Mouse (Mus musculus): ENCODE results near the gene Scel. TPM values are rescaled to one million over a fixed set of nuclear protein-coding genes. Genes with fewer than 3 reads are reported as not detected.
"Not testable (repeated sequence)": the region's sequence is repeated elsewhere in the genome, so short reads cannot be mapped to it uniquely, and the experiment has no call there.

Scel gene
- under 1 TPM; 0.17 to 0.50 TPM for total RNA-seq (2021)
- long read RNA-seq, experiment 1: 0 reads
- long read RNA-seq, experiment 2, partial matches to known transcripts: 0 of 1 reads
- long read RNA-seq, experiment 2, other reads (novel, unspliced or antisense): 1 of 1 reads

GRCm38 (mm10) chr14:103512802-103513472, at the start of gene Scel:
Gene Scel (plus strand): TSS chr14:103513342.
- DNase-seq (ENCODE audit: low spot score in 2 of 2): no peak

- DNase-seq (ENCODE audit: low spot score in 2 of 2): no peak
Observed at GRCm38 (mm10) chr14:103468691-103469463, 44.3 kb upstream of the Scel start.

- DNase-seq (ENCODE audit: low spot score in 2 of 2): no peak
Observed at GRCm38 (mm10) chr14:103469464-103470015, 43.6 kb upstream of the Scel start.

GRCm38 (mm10) chr14:103471074-103471778, 41.9 kb upstream of the Scel start:
- DNase-seq (ENCODE audit: low spot score in 2 of 2): no peak

- no peak for DNase-seq (ENCODE audit: low spot score in 2 of 2)
Observed at GRCm38 (mm10) chr14:103471806-103472553, 41.2 kb upstream of the Scel start.

- no peak for DNase-seq (ENCODE audit: low spot score in 2 of 2)
Observed at GRCm38 (mm10) chr14:103472554-103472905, 40.6 kb upstream of the Scel start.

GRCm38 (mm10) chr14:103475312-103475711, 37.8 kb upstream of the Scel start:
- no peak for DNase-seq (ENCODE audit: low spot score in 2 of 2)

GRCm38 (mm10) chr14:103476232-103476631, 36.9 kb upstream of the Scel start:
- not testable (repeated sequence) for DNase-seq (ENCODE audit: low spot score in 2 of 2)

- DNase-seq (ENCODE audit: low spot score in 2 of 2): no peak
Observed at GRCm38 (mm10) chr14:103477281-103477680, 35.9 kb upstream of the Scel start.

- no peak for DNase-seq (ENCODE audit: low spot score in 2 of 2)
Observed at GRCm38 (mm10) chr14:103477959-103478358, 35.2 kb upstream of the Scel start.

- no peak for DNase-seq (ENCODE audit: low spot score in 2 of 2)
Observed at GRCm38 (mm10) chr14:103479446-103479845, 33.7 kb upstream of the Scel start.

- DNase-seq (ENCODE audit: low spot score in 2 of 2): no peak
Observed at GRCm38 (mm10) chr14:103481514-103481913, 31.6 kb upstream of the Scel start.

GRCm38 (mm10) chr14:103485671-103486070, 27.5 kb upstream of the Scel start:
- no peak for DNase-seq (ENCODE audit: low spot score in 2 of 2)

- DNase-seq (ENCODE audit: low spot score in 2 of 2): no peak
Observed at GRCm38 (mm10) chr14:103486974-103487373, 26.2 kb upstream of the Scel start.

GRCm38 (mm10) chr14:103488659-103489058, 24.5 kb upstream of the Scel start:
- no peak for DNase-seq (ENCODE audit: low spot score in 2 of 2)

GRCm38 (mm10) chr14:103498199-103498598, 14.9 kb upstream of the Scel start:
- DNase-seq (ENCODE audit: low spot score in 2 of 2): no peak

- no peak for DNase-seq (ENCODE audit: low spot score in 2 of 2)
Observed at GRCm38 (mm10) chr14:103498613-103499012, 14.5 kb upstream of the Scel start.

GRCm38 (mm10) chr14:103499060-103499459, 14.1 kb upstream of the Scel start:
- no peak for DNase-seq (ENCODE audit: low spot score in 2 of 2)

GRCm38 (mm10) chr14:103500309-103500708, 12.8 kb upstream of the Scel start:
- no peak for DNase-seq (ENCODE audit: low spot score in 2 of 2)

- DNase-seq (ENCODE audit: low spot score in 2 of 2): no peak
Observed at GRCm38 (mm10) chr14:103500941-103501340, 12.2 kb upstream of the Scel start.

GRCm38 (mm10) chr14:103504514-103504913, 8.6 kb upstream of the Scel start:
- DNase-seq (ENCODE audit: low spot score in 2 of 2): no peak

Measured in adrenal gland, postnatal 4 days (tissue).